Mouse (Mus musculus): ENCODE results near the gene 1700020D05Rik.

1700020D05Rik gene

GRCm38 (mm10) chr19:5474281-5475068 lies 29.1 kb downstream of the 1700020D05Rik start:
- DNase-seq (ENCODE audit: low spot score in 2 of 2), result no peak

- DNase-seq (ENCODE audit: low spot score in 2 of 2), result no peak
These were observed 29.9 kb downstream of the 1700020D05Rik start, which contains the start of gene Efemp2 for GRCm38 (mm10) chr19:5473720-5474119. Gene Efemp2, plus strand, starts transcription at chr19:5473954.

GRCm38 (mm10) chr19:5472857-5473256 lies 30.7 kb downstream of the 1700020D05Rik start:
- no peak for DNase-seq (ENCODE audit: low spot score in 2 of 2)

- no peak for DNase-seq (ENCODE audit: low spot score in 2 of 2)
These were observed 31.7 kb downstream of the 1700020D05Rik start for GRCm38 (mm10) chr19:5471846-5472245.

- peak; percentile 60 to 65 for DNase-seq (ENCODE audit: low spot score in 2 of 2)
These were observed 35.2 kb downstream of the 1700020D05Rik start, which contains the start of gene Ctsw for GRCm38 (mm10) chr19:5468374-5468773. Gene Ctsw, minus strand, starts transcription at chr19:5468507.

- DNase-seq (ENCODE audit: low spot score in 2 of 2), result peak; percentile 57 to 70
These were observed 36.6 kb downstream of the 1700020D05Rik start for GRCm38 (mm10) chr19:5466916-5467500.

- no peak for DNase-seq (ENCODE audit: low spot score in 2 of 2)
These were observed 38.5 kb downstream of the 1700020D05Rik start for GRCm38 (mm10) chr19:5465037-5465436.

GRCm38 (mm10) chr19:5463791-5464562 lies 39.6 kb downstream of the 1700020D05Rik start:
- DNase-seq (ENCODE audit: low spot score in 2 of 2), result peak; percentile 44 to 53

- DNase-seq (ENCODE audit: low spot score in 2 of 2), result no peak
These were observed 40.4 kb downstream of the 1700020D05Rik start for GRCm38 (mm10) chr19:5463212-5463611.

GRCm38 (mm10) chr19:5461411-5461810 lies 42.2 kb downstream of the 1700020D05Rik start:
- no peak for DNase-seq (ENCODE audit: low spot score in 2 of 2)

GRCm38 (mm10) chr19:5460465-5460911 lies 43.1 kb downstream of the 1700020D05Rik start, which contains the start of gene Fibp:
Gene Fibp, plus strand, starts transcription at chr19:5460615.
- DNase-seq (ENCODE audit: low spot score in 2 of 2), result peak; percentile 75 to 83

GRCm38 (mm10) chr19:5459896-5460295 lies 43.7 kb downstream of the 1700020D05Rik start:
- no peak for DNase-seq (ENCODE audit: low spot score in 2 of 2)

GRCm38 (mm10) chr19:5459019-5459418 lies 44.6 kb downstream of the 1700020D05Rik start:
- DNase-seq (ENCODE audit: low spot score in 2 of 2), result no peak

- DNase-seq (ENCODE audit: low spot score in 2 of 2), result no peak
These were observed 45.7 kb downstream of the 1700020D05Rik start, which contains the start of gene Ccdc85b for GRCm38 (mm10) chr19:5457746-5458442. Gene Ccdc85b, minus strand, starts transcription at chr19:5457894.

- peak; percentile 81 to 87 for DNase-seq (ENCODE audit: low spot score in 2 of 2)
These were observed 46.5 kb downstream of the 1700020D05Rik start for GRCm38 (mm10) chr19:5456922-5457745.

- DNase-seq (ENCODE audit: low spot score in 2 of 2), result no peak
These were observed 47.2 kb downstream of the 1700020D05Rik start for GRCm38 (mm10) chr19:5456241-5456921.

GRCm38 (mm10) chr19:5455568-5455967 lies 48.0 kb downstream of the 1700020D05Rik start:
- no peak for DNase-seq (ENCODE audit: low spot score in 2 of 2)

GRCm38 (mm10) chr19:5455037-5455436 lies 48.5 kb downstream of the 1700020D05Rik start:
- no peak for DNase-seq (ENCODE audit: low spot score in 2 of 2)

Data from natural killer cell, adult 2 months (primary cell).